ENCODE assay signal across 8 mouse cellular contexts in genomic region chr17:74328146-74328545, GRCm38 (mm10). TPM values are rescaled to one million over a fixed set of nuclear protein-coding genes. Genes with fewer than 3 reads are reported as not detected.
A peak's percentile ranks its signal among the peaks of the same experiment; 100 is the strongest.
DNase-seq lines count a peak whose midpoint lies in the region; ATAC-seq and TF ChIP-seq lines count a peak whose summit lies in the region.
"Not testable (repeated sequence)": the region's sequence is repeated elsewhere in the genome, so short reads cannot be mapped to it uniquely, and the experiment has no call there.

No protein-coding gene starts in this region.

- H3K79me2 ChIP-seq in C2C12 (ENCODE audit: control insufficient read depth, insufficient read depth); heart, adult 2 months (replicated peaks; ENCODE audit: control insufficient read depth, insufficient read depth, low read length): not testable (repeated sequence)

- not testable (repeated sequence) for TF ChIP-seq EP300 in heart, adult 2 months (IDR thresholded peaks at IDR 0.05; ENCODE audit: insufficient read depth, low read depth, low read length)

- TF ChIP-seq POLR2A in cortical plate, adult 2 months (IDR thresholded peaks at IDR 0.05; ENCODE audit: extremely low read depth, insufficient read depth, low read length); heart, adult 2 months (IDR thresholded peaks at IDR 0.05; ENCODE audit: insufficient read depth, low read depth, low read length); testis, adult 2 months (IDR thresholded peaks at IDR 0.05; ENCODE audit: control insufficient read depth, low read depth, low read length): not testable (repeated sequence)

- H3ac ChIP-seq in C2C12 (ENCODE audit: control insufficient read depth, insufficient read length, low read depth), result not testable (repeated sequence)

- intact Hi-C loops in heart, adult 2 months (cut with DNase I), result not testable (repeated sequence)

- H3K27ac ChIP-seq in cortical plate, adult 2 months (ENCODE audit: insufficient read depth, low read length); heart, adult 2 months; kidney, postnatal 0 days; liver, embryonic 16.5 days (ENCODE audit: low read length); testis, adult 2 months (ENCODE audit: control insufficient read depth, insufficient read depth, low read depth, low read length): not testable (repeated sequence)

- not testable (repeated sequence) for H3K4me2 ChIP-seq in kidney, postnatal 0 days (ENCODE audit: low read length); liver, embryonic 16.5 days (ENCODE audit: low read depth, low read length)

- 54% methylated on average over 2 of the region's 2 CpGs for WGBS in heart, adult 2 months
- WGBS in kidney, postnatal 0 days, result 52% methylated on average over 2 of the region's 2 CpGs
- WGBS in liver, embryonic 16.5 days (ENCODE audit: insufficient replicate concordance), result 47% methylated on average over 2 of the region's 2 CpGs

- H3K4me1 ChIP-seq in cortical plate, adult 2 months (ENCODE audit: control insufficient read depth, insufficient read depth, low read length); heart, adult 2 months (ENCODE audit: control insufficient read depth, insufficient read depth, low read length); kidney, postnatal 0 days (replicated peaks; ENCODE audit: insufficient read depth, low read length); liver, embryonic 16.5 days (ENCODE audit: control insufficient read depth, low read depth, low read length); testis, adult 2 months (ENCODE audit: control insufficient read depth, insufficient read depth, low read length): not testable (repeated sequence)

- H3K27me3 ChIP-seq in C2C12 (ENCODE audit: control insufficient read depth, insufficient read depth, insufficient read length); heart, adult 2 months (ENCODE audit: control insufficient read depth, insufficient read depth, low read length); kidney, postnatal 0 days (ENCODE audit: insufficient read depth, low read length); liver, embryonic 16.5 days (ENCODE audit: control insufficient read depth, insufficient read depth, low read depth, low read length); testis, adult 2 months (ENCODE audit: control insufficient read depth, insufficient read depth, low read length): not testable (repeated sequence)

- not testable (repeated sequence) for H3K9me3 ChIP-seq in kidney, postnatal 0 days (replicated peaks; ENCODE audit: low read length); liver, embryonic 16.5 days (replicated peaks; ENCODE audit: control insufficient read depth, low read length)

- H3K79me3 ChIP-seq in C2C12 (ENCODE audit: low read depth), result not testable (repeated sequence)

- H3K36me3 ChIP-seq in C2C12 (ENCODE audit: control insufficient read depth, insufficient read depth); heart, adult 2 months (ENCODE audit: control insufficient read depth, insufficient read depth, low read length); kidney, postnatal 0 days (ENCODE audit: insufficient read depth, low read length); liver, embryonic 16.5 days (ENCODE audit: control insufficient read depth, insufficient read depth); testis, adult 2 months (ENCODE audit: control insufficient read depth, insufficient read depth, low read length): not testable (repeated sequence)

- TF ChIP-seq CTCF in C2C12 (IDR thresholded peaks at IDR 0.05; ENCODE audit: control insufficient read depth, insufficient read depth, insufficient read length), result peak; percentile 10
- peak; percentile 39 for TF ChIP-seq CTCF in cortical plate, adult 2 months (IDR thresholded peaks at IDR 0.05; ENCODE audit: extremely low read depth, insufficient read depth, low read length)
- TF ChIP-seq CTCF in heart, adult 2 months (IDR thresholded peaks at IDR 0.05), result peak; percentile 68
- peak; percentile 74 for TF ChIP-seq CTCF in kidney, postnatal 0 days (IDR thresholded peaks at IDR 0.05; ENCODE audit: low read depth)
- peak; percentile 19; the same call in 1 of the 2 replicates for TF ChIP-seq CTCF in testis, adult 2 months (IDR thresholded peaks at IDR 0.05; ENCODE audit: control insufficient read depth, insufficient read depth, insufficient replicate concordance, low read depth, low read length)

- ATAC-seq in kidney, postnatal 0 days (replicated peaks; ENCODE audit: low FRiP score, low read depth), result not testable (repeated sequence)
- ATAC-seq in liver, embryonic 16.5 days (ENCODE audit: low read depth), result peak; percentile 39; the same call in 1 of the 2 replicates

- H3K9ac ChIP-seq in heart, adult 2 months (ENCODE audit: low read depth, low read length); kidney, postnatal 0 days (ENCODE audit: low read depth, low read length); liver, embryonic 16.5 days (ENCODE audit: low read depth, low read length): not testable (repeated sequence)

- DNase-seq in adipocyte (ENCODE audit: low spot score), result peak; percentile 63
- peak; percentile 15 to 30 for DNase-seq in heart, adult 2 months
- DNase-seq in kidney, postnatal 0 days (ENCODE audit: low spot score), result peak; percentile 68
- peak; percentile 47 to 59 for DNase-seq in natural killer cell, adult 2 months (ENCODE audit: low spot score in 2 of 2)

- H3K4me3 ChIP-seq in C2C12 (ENCODE audit: insufficient read depth, poor library complexity, severe bottlenecking); cortical plate, adult 2 months (ENCODE audit: insufficient read depth, low read length); heart, adult 2 months; kidney, postnatal 0 days (replicated peaks; ENCODE audit: low read depth, low read length); liver, embryonic 16.5 days (ENCODE audit: low read depth, low read length); testis, adult 2 months (ENCODE audit: control insufficient read depth, low read depth, low read length): not testable (repeated sequence)

RNA-seq across cellular contexts. Expression of gene Dpy30, which starts 4.4 kb away (rescaled TPM):
- polyA plus RNA-seq in C2C12 (2012; fragmentation: generic; extraction: Trizol), result 117 TPM
- 69.0 and 69.4 TPM in 2 replicates for polyA plus RNA-seq in cortical plate, adult 2 months (2012; rRNA removed)
- 10 to 100 TPM; 39.5 to 47.3 TPM for total RNA-seq in heart, adult 2 months (2021)
- 34.6 and 47.3 TPM in 2 replicates for polyA plus RNA-seq in heart, adult 2 months (2012; rRNA removed)
- 268 TPM in 2 replicates for polyA plus RNA-seq in kidney, postnatal 0 days (2015; fragmentation: Nextera tagmentation; extraction: Ambion mirVana)
- 91.7 and 107 TPM in 2 replicates for polyA plus RNA-seq in liver, embryonic 16.5 days (2015; fragmentation: Nextera tagmentation; extraction: Ambion mirVana)
- 133 and 159 TPM in 2 replicates for polyA plus RNA-seq in testis, adult 2 months (2012; rRNA removed)

RNA-seq across cellular contexts. Expression of gene Spast, which starts 10.6 kb away (rescaled TPM):
- polyA plus RNA-seq in C2C12 (2012; fragmentation: generic; extraction: Trizol), result 9.5 TPM
- 25.2 and 26.4 TPM in 2 replicates for polyA plus RNA-seq in cortical plate, adult 2 months (2012; rRNA removed)
- total RNA-seq in heart, adult 2 months (2021), result 10 to 100 TPM; 29.2 to 33.5 TPM
- 4.2 and 8.3 TPM in 2 replicates for polyA plus RNA-seq in heart, adult 2 months (2012; rRNA removed)
- 12.9 and 13.9 TPM in 2 replicates for polyA plus RNA-seq in kidney, postnatal 0 days (2015; fragmentation: Nextera tagmentation; extraction: Ambion mirVana)
- polyA plus RNA-seq in liver, embryonic 16.5 days (2015; fragmentation: Nextera tagmentation; extraction: Ambion mirVana), result 4.2 and 4.3 TPM in 2 replicates
- polyA plus RNA-seq in testis, adult 2 months (2012; rRNA removed), result 22.0 and 23.3 TPM in 2 replicates

RNA-seq across cellular contexts. Expression of gene Memo1, which starts 32.8 kb away (rescaled TPM):
- 63.5 TPM for polyA plus RNA-seq in C2C12 (2012; fragmentation: generic; extraction: Trizol)
- polyA plus RNA-seq in cortical plate, adult 2 months (2012; rRNA removed), result 46.5 and 47.7 TPM in 2 replicates
- total RNA-seq in heart, adult 2 months (2021), result 10 to 100 TPM; 56.7 to 66.7 TPM
- polyA plus RNA-seq in heart, adult 2 months (2012; rRNA removed), result 70.8 and 77.6 TPM in 2 replicates
- polyA plus RNA-seq in kidney, postnatal 0 days (2015; fragmentation: Nextera tagmentation; extraction: Ambion mirVana), result 69.3 and 71.4 TPM in 2 replicates
- polyA plus RNA-seq in liver, embryonic 16.5 days (2015; fragmentation: Nextera tagmentation; extraction: Ambion mirVana), result 82.5 and 86.5 TPM in 2 replicates
- 94.5 and 110 TPM in 2 replicates for polyA plus RNA-seq in testis, adult 2 months (2012; rRNA removed)

Comparison
In these comparisons a context has a peak if more than half of its experiments do, and no peak if none do; other contexts are left out.
1. CTCF ChIP-seq: peak in every context shown above with its lines; median percentile 74 in kidney, postnatal 0 days; 68 in heart, adult 2 months; 39 in cortical plate, adult 2 months; 19 in testis, adult 2 months; 10 in C2C12.